Mouse (Mus musculus) kidney, adult 8-10 months (tissue): ENCODE measurements around the gene 1700007K13Rik.

Experiments
- DNase-seq, 2 experiments: peaks; one replicate each; pipeline ENCODE4 v3.0.0; 2022

The 1700007K13Rik gene

GRCm38 (mm10) chr2:28414116-28414756 is 51.9 kb downstream of the 1700007K13Rik start:
- no peak for DNase-seq

DNA sequence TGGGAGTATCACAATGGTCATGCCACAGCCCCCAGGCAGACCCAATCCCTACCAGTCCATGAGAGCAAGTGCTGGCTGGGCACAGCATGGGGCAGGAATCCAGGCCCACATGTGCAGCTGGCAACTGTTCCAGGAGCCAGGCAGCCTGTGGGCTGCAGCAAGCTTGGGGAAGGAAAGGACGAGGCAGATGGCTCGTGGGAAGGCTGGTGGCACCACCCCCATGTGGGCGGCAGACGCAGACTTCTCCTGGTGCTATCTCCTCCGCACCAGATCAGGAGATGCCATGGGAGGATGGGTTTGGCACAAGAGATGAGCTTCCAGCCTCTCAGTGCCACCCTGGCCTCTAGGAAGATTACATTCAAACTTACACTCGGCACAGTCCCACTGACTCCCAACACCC is 53.2 kb downstream of the 1700007K13Rik start:
- no peak for DNase-seq
